Mouse (Mus musculus): ENCODE results near the gene Aspa.

DNA sequence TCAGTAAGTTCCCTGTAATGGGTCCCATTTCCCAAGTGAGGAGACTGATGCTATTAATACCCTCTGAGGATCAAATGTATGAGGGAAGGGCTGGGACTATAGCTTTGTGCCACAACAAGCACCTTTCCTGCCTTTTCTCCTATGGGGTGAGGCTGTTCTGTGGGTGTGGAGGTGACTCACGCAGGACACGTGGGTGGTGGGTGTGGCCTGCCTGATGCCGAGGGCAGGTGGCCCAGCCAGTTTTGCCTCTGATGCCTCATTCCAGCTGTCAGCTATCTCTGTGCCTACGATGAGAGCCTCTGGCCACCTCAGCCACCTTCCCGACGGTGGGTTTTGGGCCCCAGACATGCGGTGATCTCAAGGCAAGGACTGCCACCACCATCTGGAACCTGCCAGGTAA lies 62.1 kb downstream of the Aspa start, which contains the start of gene Trpv3:
- TF ChIP-seq GATA1 (IDR thresholded peaks at IDR 0.05; ENCODE audit: low read length) (no peak), TAL1 (IDR thresholded peaks at IDR 0.05; ENCODE audit: low read length) (no peak)
